In the genomic region with DNA sequence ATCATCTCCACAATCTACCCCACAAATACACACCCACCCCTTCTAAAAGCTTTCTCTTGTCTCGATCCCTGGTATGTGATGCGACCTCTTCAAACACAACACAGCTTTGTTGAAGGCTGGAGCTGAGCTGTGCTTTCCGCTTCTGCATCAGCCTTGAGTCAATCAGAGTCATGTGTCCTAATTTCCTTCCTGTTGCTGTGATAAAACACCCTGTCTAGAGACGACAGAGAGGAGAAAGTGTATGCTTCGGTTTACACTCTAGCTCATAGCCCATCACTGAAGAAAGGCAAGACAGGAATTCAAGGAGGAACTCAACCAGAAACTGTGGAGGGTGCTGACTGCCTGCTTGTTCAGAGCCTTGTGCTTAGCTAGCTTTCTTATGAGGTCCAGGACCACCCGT, we compare ENCODE assay signal across 10 mouse cellular contexts. TPM values are rescaled to one million over a fixed set of nuclear protein-coding genes. Genes with fewer than 3 reads are reported as not detected.
DNase-seq lines count a peak whose midpoint lies in the region; ATAC-seq lines count a peak whose summit lies in the region.
"Had no signal": no experiment of that assay in that cellular context is flagged by ENCODE, and none has a peak within 500 bp of the region (broad histone marks: within the 10 kb centered on the region; RNA-seq: fewer than 3 reads in every experiment).

No protein-coding gene starts in this region.

- no peak for ATAC-seq in heart, embryonic 14.5 days (ENCODE audit: insufficient number of reproducible peaks, insufficient read depth, low FRiP score, low read depth)
- ATAC-seq in liver, embryonic 11.5 days (replicated peaks; ENCODE audit: low FRiP score), result no peak
- peak; percentile 60 for ATAC-seq in common myeloid progenitor, adult 5-6 weeks (replicated peaks; ENCODE audit: low read depth, poor library complexity, severe bottlenecking)

- peak overlapping the region; percentile 49 to 87; a peak in 2 of 4 replicates for H3K27ac ChIP-seq in heart, embryonic 14.5 days (replicated peaks in 1 of 2; ENCODE audit: control insufficient read depth in 1 of 2, insufficient read depth in 1 of 2, low read depth in 2 of 2, low read length in 2 of 2)
- H3K27ac ChIP-seq in liver, embryonic 11.5 days (ENCODE audit: low read depth, low read length), result no peak overlapping the region

- H3K27me3 ChIP-seq in heart, embryonic 14.5 days (ENCODE audit: control insufficient read depth, insufficient read depth, low read length), result no peaks in the 10 kb centered on the region
- H3K27me3 ChIP-seq in liver, embryonic 11.5 days (replicated peaks; ENCODE audit: control insufficient read depth, insufficient read depth, low read length), result no peaks in the 10 kb centered on the region

- H3K9ac ChIP-seq in heart, embryonic 14.5 days (ENCODE audit: low read length), result no peak overlapping the region
- no peak overlapping the region for H3K9ac ChIP-seq in liver, embryonic 11.5 days (ENCODE audit: low read depth, low read length)

- no peaks in the 10 kb centered on the region for H3K36me3 ChIP-seq in heart, embryonic 14.5 days (ENCODE audit: control insufficient read depth, insufficient read depth, low read length)
- H3K36me3 ChIP-seq in liver, embryonic 11.5 days (ENCODE audit: control insufficient read depth, insufficient read depth, low read length), result no peaks in the 10 kb centered on the region

- H3K4me2 ChIP-seq in heart, embryonic 14.5 days (ENCODE audit: low read length), result 0 out of 2 replicates have a peak overlapping the region, but pooled peaks have one; percentile 9
- 0 out of 2 replicates have a peak overlapping the region, but pooled peaks have one; percentile 1 for H3K4me2 ChIP-seq in liver, embryonic 11.5 days

- H3K4me1 ChIP-seq in heart, embryonic 14.5 days (ENCODE audit: control insufficient read depth in 2 of 2, insufficient read depth in 2 of 2, low read length in 2 of 2), result peaks cover 31 to 52% of the 10 kb centered on the region in 2 experiments
- peaks cover 41% of the 10 kb centered on the region for H3K4me1 ChIP-seq in liver, embryonic 11.5 days (replicated peaks; ENCODE audit: control insufficient read depth, insufficient read depth, low read length)

- no peak for DNase-seq in heart, postnatal 10 days
- DNase-seq in liver, embryonic 11.5 days (ENCODE audit: low spot score), result no peak
- DNase-seq in liver, result no peak
- peak; percentile 51 to 53 for DNase-seq in natural killer cell, adult 2 months (ENCODE audit: low spot score in 2 of 2)
- DNase-seq in urinary bladder, adult 2 months (ENCODE audit: low spot score), result no peak
- no peak for DNase-seq in lung, postnatal 14 days
- DNase-seq: cerebellum, adult 11-12 months; kidney, postnatal 10 days had no signal

- no peak overlapping the region for H3K4me3 ChIP-seq in heart, embryonic 14.5 days (ENCODE audit: control insufficient read depth in 1 of 2, insufficient read depth in 1 of 2, low read depth in 1 of 2, low read length in 2 of 2)
- H3K4me3 ChIP-seq in liver, embryonic 11.5 days (ENCODE audit: low read depth, low read length), result no peak overlapping the region

- no peaks in the 10 kb centered on the region for H3K9me3 ChIP-seq in heart, embryonic 14.5 days (ENCODE audit: control insufficient read depth, low read length)
- H3K9me3 ChIP-seq in liver, embryonic 11.5 days (ENCODE audit: control insufficient read depth, low read length), result no peaks in the 10 kb centered on the region

- intact Hi-C loops in heart, postnatal 10 days (cut with DNase I), result no loop called here

- WGBS in heart, embryonic 14.5 days, result 50% methylated on average over 6 of the region's 6 CpGs
- WGBS in liver, embryonic 11.5 days, result 49% methylated on average over 6 of the region's 6 CpGs

RNA-seq across cellular contexts. Expression of a gene that starts 33.6 kb away (rescaled TPM):
- 17.6 and 19.4 TPM in 2 replicates for polyA plus RNA-seq in heart, embryonic 14.5 days (2014; fragmentation: Nextera tagmentation; extraction: Ambion mirVana)
- total RNA-seq in heart, postnatal 10 days (2021), result 10 to 100 TPM; 48.6 to 60.9 TPM
- 19.3 and 20.6 TPM in 2 replicates for polyA plus RNA-seq in liver, embryonic 11.5 days (2014; fragmentation: Nextera tagmentation; extraction: Ambion mirVana)
- 43.4 and 54.3 TPM in 2 replicates for total RNA-seq in common myeloid progenitor, adult 5-6 weeks (2017)
- 167 and 198 TPM in 2 replicates for polyA plus RNA-seq in urinary bladder, adult 2 months (2012; rRNA removed)

RNA-seq across cellular contexts. Expression of a gene that starts 43.9 kb away (rescaled TPM):
- polyA plus RNA-seq in heart, embryonic 14.5 days (2014; fragmentation: Nextera tagmentation; extraction: Ambion mirVana), result 26.6 and 27.3 TPM in 2 replicates
- total RNA-seq in heart, postnatal 10 days (2021), result 10 to 100 TPM; 42.1 to 42.3 TPM
- polyA plus RNA-seq in liver, embryonic 11.5 days (2014; fragmentation: Nextera tagmentation; extraction: Ambion mirVana), result 17.3 and 21.5 TPM in 2 replicates
- 13.7 and 15.1 TPM in 2 replicates for total RNA-seq in common myeloid progenitor, adult 5-6 weeks (2017)
- 24.2 and 27.0 TPM in 2 replicates for polyA plus RNA-seq in urinary bladder, adult 2 months (2012; rRNA removed)

Comparison
In these comparisons a context has a peak if more than half of its experiments do, and no peak if none do; other contexts are left out.
1. DNase-seq: peak in natural killer cell, adult 2 months (2 of 2); none in heart, postnatal 10 days (0 of 2), liver, embryonic 11.5 days (single experiment), liver (single experiment), urinary bladder, adult 2 months (single experiment) and lung, postnatal 14 days (single experiment).